Mouse (Mus musculus): ENCODE results near the gene Sapcd1. TPM values are rescaled to one million over a fixed set of nuclear protein-coding genes. Genes with fewer than 3 reads are reported as not detected.

Gene Sapcd1
- polyA plus RNA-seq, 1 experiment from 2014 or later = 2.1 TPM

DNA sequence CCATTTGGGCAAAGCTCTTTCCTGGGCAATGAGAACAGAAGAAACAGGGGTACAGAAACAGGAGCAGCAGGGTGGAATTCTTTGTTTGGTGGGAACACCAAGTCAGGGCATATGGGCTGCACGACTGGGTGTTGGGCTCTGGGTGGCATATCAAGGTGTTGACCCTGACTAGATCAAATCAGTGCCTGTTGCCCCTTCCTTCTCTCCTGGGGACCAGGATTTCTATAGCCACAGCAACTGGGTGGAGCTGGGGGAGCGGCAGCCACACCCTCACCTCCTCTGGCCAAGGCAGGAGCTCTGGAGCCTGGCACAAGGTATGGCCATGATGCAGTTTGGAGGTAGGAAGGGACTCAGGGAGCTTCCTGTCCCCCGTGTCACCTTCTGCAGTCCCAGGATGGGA, 9.6 kb downstream of the Sapcd1 start:
- H3K9ac ChIP-seq (replicated peaks; ENCODE audit: low read depth, low read length) = no peak overlapping the region
- peaks cover 32% of the 10 kb centered on the region for H3K36me3 ChIP-seq (ENCODE audit: control insufficient read depth, insufficient read depth, low read length)
- WGBS = 73% methylated on average over 3 of the region's 3 CpGs

DNA sequence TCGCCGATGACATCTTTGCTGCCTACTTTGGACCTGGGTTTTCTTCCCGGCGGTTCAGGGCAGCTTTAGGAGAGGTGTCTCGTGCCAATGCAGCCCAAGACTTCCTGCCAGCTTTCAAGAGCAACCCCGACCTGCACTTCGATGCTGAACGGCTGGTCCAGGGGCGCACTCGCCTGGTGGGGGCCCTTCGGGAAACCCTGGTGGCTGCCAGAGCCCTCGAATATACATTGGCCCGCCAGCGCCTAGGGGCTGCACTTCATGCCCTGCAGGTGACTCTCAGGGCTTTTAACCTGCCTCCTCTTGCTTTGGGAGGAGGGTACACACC, 10.1 kb downstream of the Sapcd1 start:
- ATAC-seq (ENCODE audit: low read depth) = no peak
- WGBS = 78% methylated on average over 14 of the region's 14 CpGs
- H3K27ac ChIP-seq (ENCODE audit: low read depth, low read length) = no peak overlapping the region
- no peak overlapping the region for H3K4me3 ChIP-seq (ENCODE audit: low read depth, low read length)
- H3K27me3 ChIP-seq (ENCODE audit: control insufficient read depth, insufficient read depth, low read length) = no peaks in the 10 kb centered on the region
- no peak overlapping the region for H3K9ac ChIP-seq (replicated peaks; ENCODE audit: low read depth, low read length)
- H3K36me3 ChIP-seq (ENCODE audit: control insufficient read depth, insufficient read depth, low read length) = peaks cover 37% of the 10 kb centered on the region
- H3K4me2 ChIP-seq (ENCODE audit: low read depth, low read length) = no peak overlapping the region
- H3K9me3 ChIP-seq (ENCODE audit: control insufficient read depth, low read length) = no peaks in the 10 kb centered on the region
- no peaks in the 10 kb centered on the region for H3K4me1 ChIP-seq (ENCODE audit: control insufficient read depth, insufficient read depth, low read length)

More for the DNA sequence above, 9.6 kb downstream of the Sapcd1 start:
- Histone ChIP-seq H3K9me3 (ENCODE audit: control insufficient read depth, low read length) (no peaks in the 10 kb centered on the region), H3K4me1 (ENCODE audit: control insufficient read depth, insufficient read depth, low read length) (no peaks in the 10 kb centered on the region), H3K27me3 (ENCODE audit: control insufficient read depth, insufficient read depth, low read length) (no peaks in the 10 kb centered on the region), H3K27ac (ENCODE audit: low read depth, low read length) (no peak overlapping the region), H3K4me3 (ENCODE audit: low read depth, low read length) (no peak overlapping the region), H3K4me2 (ENCODE audit: low read depth, low read length) (no peak overlapping the region)
- ATAC-seq (ENCODE audit: low read depth) = no peak

DNA sequence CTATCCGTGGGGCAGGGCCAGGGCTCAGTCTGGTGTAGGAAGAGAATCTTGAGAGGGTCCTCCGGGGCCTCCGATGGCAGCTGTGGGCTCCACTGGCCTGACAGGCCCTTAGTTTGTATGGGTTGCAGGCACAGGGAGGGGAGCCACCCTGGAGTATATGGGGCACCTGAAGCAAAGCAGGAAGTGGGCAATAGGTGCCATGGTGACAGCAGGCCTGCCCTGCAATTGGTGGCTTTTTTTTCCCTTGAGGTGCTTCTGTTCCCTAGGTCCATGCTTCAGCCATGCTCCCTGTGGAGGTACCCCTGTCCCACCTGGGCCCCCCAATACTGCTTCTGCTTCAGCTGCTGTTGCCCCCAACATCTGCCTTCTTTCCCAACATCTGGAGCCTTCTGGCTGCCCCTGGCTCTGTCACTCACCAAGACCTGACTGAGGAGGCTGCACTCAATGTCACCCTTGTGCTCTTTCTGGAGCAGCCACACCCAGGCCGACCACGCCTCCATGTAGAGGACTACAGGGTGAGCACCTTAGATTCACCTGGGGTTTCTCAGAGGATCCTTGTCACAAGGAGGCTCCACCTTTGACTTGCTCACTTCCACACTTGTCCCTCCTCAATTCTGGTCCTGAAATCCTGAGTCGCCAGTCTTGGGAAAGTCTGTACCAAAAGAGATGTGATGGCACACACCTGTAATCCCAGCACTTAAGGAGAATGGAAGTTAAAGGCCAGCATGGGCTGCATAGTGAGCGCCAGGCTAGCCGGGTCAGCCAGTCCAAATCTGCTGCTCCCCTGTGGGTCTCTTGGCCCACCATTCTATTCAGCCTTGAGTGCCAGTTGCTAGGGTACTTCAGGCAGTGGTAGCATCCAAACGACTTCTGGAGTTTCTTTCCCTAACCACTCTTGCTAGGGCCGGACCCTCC, 10.8 kb downstream of the Sapcd1 start:
- Histone ChIP-seq H3K27me3 (ENCODE audit: control insufficient read depth, insufficient read depth, low read length) (no peaks in the 10 kb centered on the region), H3K27ac (ENCODE audit: low read depth, low read length) (no peak overlapping the region), H3K4me2 (ENCODE audit: low read depth, low read length) (no peak overlapping the region), H3K36me3 (ENCODE audit: control insufficient read depth, insufficient read depth, low read length) (peaks cover 43% of the 10 kb centered on the region), H3K4me1 (ENCODE audit: control insufficient read depth, insufficient read depth, low read length) (no peaks in the 10 kb centered on the region), H3K4me3 (ENCODE audit: low read depth, low read length) (no peak overlapping the region), H3K9me3 (ENCODE audit: control insufficient read depth, low read length) (no peaks in the 10 kb centered on the region), H3K9ac (replicated peaks; ENCODE audit: low read depth, low read length) (no peak overlapping the region)
- 83% methylated on average over 10 of the region's 10 CpGs for WGBS
- ATAC-seq (ENCODE audit: low read depth) = no peak

DNA sequence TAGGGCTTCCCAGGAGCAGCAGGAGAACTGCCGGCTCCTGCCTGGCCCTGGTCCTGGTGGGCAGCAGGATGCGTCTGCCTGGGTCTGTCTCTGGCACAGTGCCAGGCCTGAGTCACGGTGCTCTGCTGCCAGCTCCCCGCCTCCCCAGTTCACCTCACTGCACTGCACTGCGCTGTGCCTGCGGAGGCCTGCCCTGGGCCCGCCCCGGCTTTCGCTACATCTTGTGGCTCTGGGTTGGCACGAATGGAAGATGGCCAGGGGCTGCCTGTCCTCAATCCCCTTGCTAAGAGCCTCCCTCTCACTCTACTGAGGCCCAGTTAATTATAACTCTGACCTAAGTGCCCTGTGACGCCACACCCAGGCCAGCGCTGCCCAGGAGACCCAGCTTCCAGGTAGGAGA, 11.4 kb downstream of the Sapcd1 start, which contains the start of gene Vwa7:
Gene Vwa7 (plus strand): TSS at position 204 of the 400 bp plus-strand sequence.
- peaks cover 49% of the 10 kb centered on the region for H3K36me3 ChIP-seq (ENCODE audit: control insufficient read depth, insufficient read depth, low read length)
- H3K4me3 ChIP-seq (ENCODE audit: low read depth, low read length) = no peak within 1 kb of the TSS
- no peak within 1 kb of the TSS for H3K27ac ChIP-seq (ENCODE audit: low read depth, low read length)
- H3K27me3 ChIP-seq (ENCODE audit: control insufficient read depth, insufficient read depth, low read length) = no peaks in the 10 kb centered on the region
- no peak within 1 kb of the TSS for H3K9ac ChIP-seq (replicated peaks; ENCODE audit: low read depth, low read length)
- no peaks in the 10 kb centered on the region for H3K9me3 ChIP-seq (ENCODE audit: control insufficient read depth, low read length)
- H3K4me1 ChIP-seq (ENCODE audit: control insufficient read depth, insufficient read depth, low read length) = no peaks in the 10 kb centered on the region
- H3K4me2 ChIP-seq (ENCODE audit: low read depth, low read length) = no peak within 1 kb of the TSS
- ATAC-seq (ENCODE audit: low read depth) = peak; percentile 73; the same call in 1 of the 2 replicates
- WGBS = 59% methylated on average over 12 of the region's 12 CpGs

DNA sequence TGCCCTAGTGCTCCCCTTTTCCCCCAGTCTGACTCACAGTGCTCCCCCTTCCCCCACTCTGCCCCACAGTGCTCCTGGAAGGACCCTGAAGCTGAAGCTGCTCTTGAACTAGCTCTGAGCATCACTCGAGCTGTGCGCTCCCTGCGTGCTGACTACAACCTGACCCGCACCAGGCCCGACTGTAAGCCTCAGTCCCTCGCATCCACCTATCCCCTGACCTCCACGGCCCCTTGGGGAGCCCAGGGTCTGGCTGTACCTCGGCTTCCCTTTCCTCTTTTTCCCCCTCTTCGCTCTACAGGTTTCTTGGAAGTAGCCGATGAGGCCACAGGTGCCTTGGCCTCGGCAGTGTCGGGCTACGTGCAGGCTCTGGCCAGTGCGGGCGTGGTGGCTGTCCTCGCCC, 12.5 kb downstream of the Sapcd1 start:
- Histone ChIP-seq H3K36me3 (ENCODE audit: control insufficient read depth, insufficient read depth, low read length) (peaks cover 60% of the 10 kb centered on the region), H3K4me3 (ENCODE audit: low read depth, low read length) (no peak overlapping the region), H3K4me1 (ENCODE audit: control insufficient read depth, insufficient read depth, low read length) (no peaks in the 10 kb centered on the region), H3K27ac (ENCODE audit: low read depth, low read length) (no peak overlapping the region), H3K9ac (replicated peaks; ENCODE audit: low read depth, low read length) (no peak overlapping the region), H3K9me3 (ENCODE audit: control insufficient read depth, low read length) (no peaks in the 10 kb centered on the region), H3K27me3 (ENCODE audit: control insufficient read depth, insufficient read depth, low read length) (no peaks in the 10 kb centered on the region), H3K4me2 (ENCODE audit: low read depth, low read length) (no peak overlapping the region)
- WGBS = 95% methylated on average over 16 of the region's 16 CpGs
- ATAC-seq (ENCODE audit: low read depth) = no peak

DNA sequence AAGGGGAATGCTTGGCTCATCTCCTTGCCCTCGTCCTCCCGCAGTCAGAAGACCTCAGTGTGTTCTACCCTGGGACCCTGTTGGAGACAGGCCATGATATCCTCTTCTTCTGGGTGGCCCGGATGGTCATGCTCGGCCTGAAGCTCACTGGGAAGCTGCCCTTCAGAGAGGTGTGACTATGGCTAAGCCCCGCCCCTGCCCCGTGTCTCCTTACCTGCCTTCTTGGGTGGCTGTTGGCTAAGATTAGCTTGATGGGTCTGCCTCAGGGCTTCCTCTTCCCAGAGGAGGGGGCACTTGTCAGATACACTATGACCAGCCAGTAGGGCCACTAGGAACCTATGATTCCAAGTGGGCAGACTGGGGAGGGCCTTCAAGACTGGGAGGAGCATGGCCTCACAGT, 14.6 kb downstream of the Sapcd1 start:
- WGBS = 96% methylated on average over 6 of the region's 6 CpGs
- H3K27ac ChIP-seq (ENCODE audit: low read depth, low read length) = no peak overlapping the region
- peaks cover 65% of the 10 kb centered on the region for H3K36me3 ChIP-seq (ENCODE audit: control insufficient read depth, insufficient read depth, low read length)
- H3K27me3 ChIP-seq (ENCODE audit: control insufficient read depth, insufficient read depth, low read length) = no peaks in the 10 kb centered on the region
- H3K9ac ChIP-seq (replicated peaks; ENCODE audit: low read depth, low read length) = no peak overlapping the region
- no peaks in the 10 kb centered on the region for H3K4me1 ChIP-seq (ENCODE audit: control insufficient read depth, insufficient read depth, low read length)
- no peak overlapping the region for H3K4me3 ChIP-seq (ENCODE audit: low read depth, low read length)
- no peaks in the 10 kb centered on the region for H3K9me3 ChIP-seq (ENCODE audit: control insufficient read depth, low read length)
- H3K4me2 ChIP-seq (ENCODE audit: low read depth, low read length) = no peak overlapping the region
- no peak for ATAC-seq (ENCODE audit: low read depth)

DNA sequence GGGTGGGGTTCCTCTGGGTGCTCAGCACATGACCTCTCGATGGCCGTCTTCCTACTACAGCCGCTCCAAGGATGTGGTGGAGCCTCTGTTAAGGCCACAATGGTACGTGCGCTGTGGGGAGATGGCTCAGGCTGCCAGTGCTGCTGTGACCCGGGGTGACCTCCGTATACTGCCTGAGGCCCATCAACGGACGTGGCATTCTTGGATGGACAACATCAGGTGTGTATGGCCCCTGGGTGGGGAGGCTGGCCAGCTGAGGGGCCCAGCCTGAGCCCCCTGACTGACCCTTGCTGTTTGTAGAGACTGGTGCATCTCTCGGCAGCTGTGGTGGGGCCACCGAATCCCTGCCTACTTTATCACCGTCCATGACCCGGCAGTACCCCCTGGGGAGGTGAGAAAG, 15.4 kb downstream of the Sapcd1 start:
- Histone ChIP-seq H3K4me3 (ENCODE audit: low read depth, low read length) (no peak overlapping the region), H3K36me3 (ENCODE audit: control insufficient read depth, insufficient read depth, low read length) (peaks cover 70% of the 10 kb centered on the region), H3K9ac (replicated peaks; ENCODE audit: low read depth, low read length) (no peak overlapping the region), H3K4me2 (ENCODE audit: low read depth, low read length) (no peak overlapping the region), H3K27me3 (ENCODE audit: control insufficient read depth, insufficient read depth, low read length) (no peaks in the 10 kb centered on the region), H3K9me3 (ENCODE audit: control insufficient read depth, low read length) (no peaks in the 10 kb centered on the region), H3K4me1 (ENCODE audit: control insufficient read depth, insufficient read depth, low read length) (no peaks in the 10 kb centered on the region), H3K27ac (ENCODE audit: low read depth, low read length) (no peak overlapping the region)
- ATAC-seq (ENCODE audit: low read depth) = no peak
- WGBS = 88% methylated on average over 13 of the region's 13 CpGs

DNA sequence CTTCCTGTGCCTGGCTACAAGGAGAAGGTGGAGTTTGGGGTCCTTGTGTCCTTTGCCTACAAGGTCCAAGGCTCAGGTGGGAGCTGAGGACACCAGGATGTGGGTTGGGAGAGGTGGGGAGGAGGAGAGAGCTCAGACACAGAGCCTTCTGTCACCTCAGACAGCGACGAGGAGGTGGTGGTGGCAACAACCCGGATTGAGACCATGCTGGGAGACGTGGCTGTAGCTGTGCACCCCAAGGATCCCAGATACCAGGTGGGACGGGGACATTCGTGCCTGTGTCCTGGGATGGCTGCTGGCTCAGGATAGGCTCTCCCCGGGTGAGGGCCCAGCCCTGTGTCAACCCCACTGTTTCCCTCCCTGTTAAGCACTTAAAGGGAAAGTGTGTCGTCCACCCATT, 16.4 kb downstream of the Sapcd1 start:
- no peak overlapping the region for H3K9ac ChIP-seq (replicated peaks; ENCODE audit: low read depth, low read length)
- peaks cover 71% of the 10 kb centered on the region for H3K36me3 ChIP-seq (ENCODE audit: control insufficient read depth, insufficient read depth, low read length)
- no peak for ATAC-seq (ENCODE audit: low read depth)
- H3K4me1 ChIP-seq (ENCODE audit: control insufficient read depth, insufficient read depth, low read length) = no peaks in the 10 kb centered on the region
- H3K4me2 ChIP-seq (ENCODE audit: low read depth, low read length) = no peak overlapping the region
- H3K9me3 ChIP-seq (ENCODE audit: control insufficient read depth, low read length) = no peaks in the 10 kb centered on the region
- WGBS = 95% methylated on average over 8 of the region's 8 CpGs
- H3K27ac ChIP-seq (ENCODE audit: low read depth, low read length) = no peak overlapping the region
- no peaks in the 10 kb centered on the region for H3K27me3 ChIP-seq (ENCODE audit: control insufficient read depth, insufficient read depth, low read length)
- no peak overlapping the region for H3K4me3 ChIP-seq (ENCODE audit: low read depth, low read length)

DNA sequence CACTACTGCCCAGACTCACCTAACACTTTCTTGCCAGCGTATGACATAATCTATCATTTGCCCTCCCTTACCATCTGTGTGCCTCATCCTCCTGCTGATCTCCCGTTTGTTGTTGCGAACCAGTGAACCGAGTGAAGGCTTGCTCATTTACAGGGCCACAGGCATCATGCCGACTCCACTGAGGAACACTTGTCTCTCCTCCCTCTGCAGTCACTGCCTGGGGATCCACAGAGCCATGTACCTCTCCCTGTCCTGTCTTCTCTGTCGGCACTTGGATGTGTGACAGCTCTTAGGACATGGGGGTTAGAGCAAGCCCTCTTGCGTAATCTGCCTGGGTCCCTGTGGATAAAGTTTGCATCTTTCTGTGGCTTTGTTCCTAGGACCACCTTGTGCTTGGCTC, 18.2 kb downstream of the Sapcd1 start:
- Histone ChIP-seq H3K9me3 (ENCODE audit: control insufficient read depth, low read length) (no peaks in the 10 kb centered on the region), H3K36me3 (ENCODE audit: control insufficient read depth, insufficient read depth, low read length) (peaks cover 67% of the 10 kb centered on the region), H3K4me2 (ENCODE audit: low read depth, low read length) (no peak overlapping the region), H3K9ac (replicated peaks; ENCODE audit: low read depth, low read length) (no peak overlapping the region), H3K4me3 (ENCODE audit: low read depth, low read length) (no peak overlapping the region), H3K27ac (ENCODE audit: low read depth, low read length) (no peak overlapping the region), H3K4me1 (ENCODE audit: control insufficient read depth, insufficient read depth, low read length) (no peaks in the 10 kb centered on the region), H3K27me3 (ENCODE audit: control insufficient read depth, insufficient read depth, low read length) (no peaks in the 10 kb centered on the region)
- no peak for ATAC-seq (ENCODE audit: low read depth)
- WGBS = 86% methylated on average over 7 of the region's 7 CpGs

Measured in neural tube, embryonic 14.5 days (tissue).